Mouse (Mus musculus): Measurements from ENCODE around the gene Tmem184a. TPM values are rescaled to one million over a fixed set of nuclear protein-coding genes. Genes with fewer than 3 reads are reported as not detected.

Tmem184a gene
- 0.13 TPM for polyA plus RNA-seq (2012; fragmentation: generic; extraction: Trizol)
- long read RNA-seq, experiment 1, partial matches to known transcripts: 0 of 1 reads
- long read RNA-seq, experiment 1, other reads (novel, unspliced or antisense): 1 of 1 reads
- long read RNA-seq, experiment 2: 0 reads

DNA sequence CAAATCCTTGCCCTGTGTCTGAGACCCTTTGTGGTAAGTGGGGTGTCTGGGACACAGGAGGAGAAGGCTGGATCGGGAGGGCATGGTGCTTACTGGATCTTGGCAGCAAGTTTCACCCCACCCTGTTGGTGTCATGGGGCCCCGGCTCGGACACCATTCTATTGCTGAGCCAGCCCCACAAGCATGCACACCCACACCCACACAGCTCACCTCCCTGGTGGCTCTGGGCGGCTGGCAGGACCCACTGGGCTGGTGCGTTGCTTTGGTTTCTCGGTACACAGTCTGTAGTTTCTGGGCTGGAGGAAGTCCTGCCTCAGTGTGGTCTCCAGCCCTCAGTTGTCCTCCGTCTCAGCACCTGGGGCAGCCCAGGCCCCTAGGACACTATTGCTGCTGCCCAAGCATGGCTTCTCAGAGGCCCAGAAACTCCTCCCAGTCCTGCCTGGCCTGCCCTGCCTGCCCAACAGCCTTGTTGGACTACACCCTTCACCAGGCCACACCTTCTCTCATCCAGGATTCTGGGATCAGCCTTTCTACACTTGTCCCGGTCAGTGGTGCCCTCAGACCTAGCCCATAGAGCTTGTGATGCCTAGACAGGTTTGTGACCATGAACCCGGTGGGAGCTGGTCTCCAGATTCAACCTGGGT, at the start of gene Tmem184a:
Gene Tmem184a, minus strand, starts transcription at position 380 of the 644 bp plus-strand sequence.
- no peaks in the 10 kb centered on the region for H3K79me2 ChIP-seq (ENCODE audit: control insufficient read depth, insufficient read depth)
- no peaks in the 10 kb centered on the region for H3K79me3 ChIP-seq (ENCODE audit: low read depth)
- H3K4me3 ChIP-seq (ENCODE audit: insufficient read depth, poor library complexity, severe bottlenecking): no peak within 1 kb of the TSS
- TF ChIP-seq CEBPB (IDR thresholded peaks at IDR 0.05; ENCODE audit: low read depth) (no peak), CTCF (IDR thresholded peaks at IDR 0.05; ENCODE audit: control insufficient read depth, insufficient read depth, insufficient read length) (no peak), MYOG (IDR thresholded peaks at IDR 0.05; ENCODE audit: control insufficient read depth, extremely low read depth, insufficient read length) (no peak), MAX (IDR thresholded peaks at IDR 0.05) (no peak), USF1 (IDR thresholded peaks at IDR 0.05; ENCODE audit: low read depth) (no peak), FOSL1 (IDR thresholded peaks at IDR 0.05; ENCODE audit: insufficient read depth, low read length, poor library complexity, severe bottlenecking) (no peak), MYOD1 (IDR thresholded peaks at IDR 0.05; ENCODE audit: control insufficient read depth, insufficient read length, low read depth) (no peak)
- peaks cover 22% of the 10 kb centered on the region for H3K36me3 ChIP-seq (ENCODE audit: control insufficient read depth, insufficient read depth)
- no peaks in the 10 kb centered on the region for H3K27me3 ChIP-seq (ENCODE audit: control insufficient read depth, insufficient read depth, insufficient read length)
- H3ac ChIP-seq (ENCODE audit: control insufficient read depth, insufficient read length, low read depth): no peak within 1 kb of the TSS

GRCm38 (mm10) chr5:139862759-139863158, 43.0 kb upstream of the Tmem184a start:
- no peaks in the 10 kb centered on the region for H3K79me3 ChIP-seq (ENCODE audit: low read depth)
- no peak overlapping the region for H3K4me3 ChIP-seq (ENCODE audit: insufficient read depth, poor library complexity, severe bottlenecking)
- no peak overlapping the region for H3ac ChIP-seq (ENCODE audit: control insufficient read depth, insufficient read length, low read depth)
- TF ChIP-seq CEBPB (IDR thresholded peaks at IDR 0.05; ENCODE audit: low read depth): no peak
- TF ChIP-seq MYOG (IDR thresholded peaks at IDR 0.05; ENCODE audit: control insufficient read depth, extremely low read depth, insufficient read length): no peak
- no peak for TF ChIP-seq CTCF (IDR thresholded peaks at IDR 0.05; ENCODE audit: control insufficient read depth, insufficient read depth, insufficient read length)
- TF ChIP-seq USF1 (IDR thresholded peaks at IDR 0.05; ENCODE audit: low read depth): no peak
- no peaks in the 10 kb centered on the region for H3K79me2 ChIP-seq (ENCODE audit: control insufficient read depth, insufficient read depth)
- no peaks in the 10 kb centered on the region for H3K36me3 ChIP-seq (ENCODE audit: control insufficient read depth, insufficient read depth)
- H3K27me3 ChIP-seq (ENCODE audit: control insufficient read depth, insufficient read depth, insufficient read length): no peaks in the 10 kb centered on the region

GRCm38 (mm10) chr5:139860328-139861104, 40.8 kb upstream of the Tmem184a start:
- Histone ChIP-seq H3K79me2 (ENCODE audit: control insufficient read depth, insufficient read depth) (no peaks in the 10 kb centered on the region), H3K27me3 (ENCODE audit: control insufficient read depth, insufficient read depth, insufficient read length) (peaks cover 5% of the 10 kb centered on the region), H3K79me3 (ENCODE audit: low read depth) (no peaks in the 10 kb centered on the region), H3ac (ENCODE audit: control insufficient read depth, insufficient read length, low read depth) (no peak overlapping the region), H3K36me3 (ENCODE audit: control insufficient read depth, insufficient read depth) (no peaks in the 10 kb centered on the region), H3K4me3 (ENCODE audit: insufficient read depth, poor library complexity, severe bottlenecking) (no peak overlapping the region)
- no peak for TF ChIP-seq CEBPB (IDR thresholded peaks at IDR 0.05; ENCODE audit: low read depth)
- no peak for TF ChIP-seq MYOD1 (IDR thresholded peaks at IDR 0.05; ENCODE audit: control insufficient read depth, insufficient read length, low read depth)
- no peak for TF ChIP-seq MAX (IDR thresholded peaks at IDR 0.05)
- no peak for TF ChIP-seq MYOG (IDR thresholded peaks at IDR 0.05; ENCODE audit: control insufficient read depth, extremely low read depth, insufficient read length)
- no peak for TF ChIP-seq CTCF (IDR thresholded peaks at IDR 0.05; ENCODE audit: control insufficient read depth, insufficient read depth, insufficient read length)
- TF ChIP-seq FOSL1 (IDR thresholded peaks at IDR 0.05; ENCODE audit: insufficient read depth, low read length, poor library complexity, severe bottlenecking): no peak
- TF ChIP-seq USF1 (IDR thresholded peaks at IDR 0.05; ENCODE audit: low read depth): no peak

- peaks cover 6% of the 10 kb centered on the region for H3K27me3 ChIP-seq (ENCODE audit: control insufficient read depth, insufficient read depth, insufficient read length)
These were observed 30.1 kb upstream of the Tmem184a start for GRCm38 (mm10) chr5:139849626-139850320.

DNA sequence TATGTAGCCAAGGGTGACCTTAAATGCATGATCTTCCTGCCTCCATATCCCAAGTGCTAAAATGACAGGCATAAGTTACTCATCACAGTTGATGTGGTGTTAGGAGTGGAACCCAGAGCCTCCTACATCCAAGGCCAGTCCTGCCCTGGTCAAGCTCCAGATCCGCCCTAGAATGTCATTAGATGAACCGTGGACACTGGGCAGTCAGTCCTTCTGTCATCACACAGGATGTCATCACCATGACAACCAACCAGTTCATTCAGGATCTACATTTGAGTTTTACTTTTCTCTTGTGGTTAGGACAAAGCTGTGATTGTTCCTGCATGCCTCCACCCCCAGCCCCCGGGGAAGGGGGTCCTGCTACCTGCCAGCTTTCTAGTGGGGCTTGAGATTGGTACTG, 19.4 kb upstream of the Tmem184a start:
- Histone ChIP-seq H3ac (ENCODE audit: control insufficient read depth, insufficient read length, low read depth) (no peak overlapping the region), H3K27me3 (ENCODE audit: control insufficient read depth, insufficient read depth, insufficient read length) (peaks cover 15% of the 10 kb centered on the region), H3K4me3 (ENCODE audit: insufficient read depth, poor library complexity, severe bottlenecking) (no peak overlapping the region), H3K79me2 (ENCODE audit: control insufficient read depth, insufficient read depth) (no peaks in the 10 kb centered on the region), H3K36me3 (ENCODE audit: control insufficient read depth, insufficient read depth) (no peaks in the 10 kb centered on the region), H3K79me3 (ENCODE audit: low read depth) (no peaks in the 10 kb centered on the region)
- TF ChIP-seq CTCF (IDR thresholded peaks at IDR 0.05; ENCODE audit: control insufficient read depth, insufficient read depth, insufficient read length): no peak
- TF ChIP-seq MAX (IDR thresholded peaks at IDR 0.05): no peak
- no peak for TF ChIP-seq CEBPB (IDR thresholded peaks at IDR 0.05; ENCODE audit: low read depth)

More at GRCm38 (mm10) chr5:139849626-139850320, 30.1 kb upstream of the Tmem184a start:
- Histone ChIP-seq H3K79me3 (ENCODE audit: low read depth) (no peaks in the 10 kb centered on the region), H3K36me3 (ENCODE audit: control insufficient read depth, insufficient read depth) (no peaks in the 10 kb centered on the region), H3ac (ENCODE audit: control insufficient read depth, insufficient read length, low read depth) (no peak overlapping the region), H3K4me3 (ENCODE audit: insufficient read depth, poor library complexity, severe bottlenecking) (no peak overlapping the region), H3K79me2 (ENCODE audit: control insufficient read depth, insufficient read depth) (no peaks in the 10 kb centered on the region)
- no peak for TF ChIP-seq MAX (IDR thresholded peaks at IDR 0.05)
- TF ChIP-seq USF1 (IDR thresholded peaks at IDR 0.05; ENCODE audit: low read depth): no peak
- TF ChIP-seq FOSL1 (IDR thresholded peaks at IDR 0.05; ENCODE audit: insufficient read depth, low read length, poor library complexity, severe bottlenecking): no peak
- TF ChIP-seq MYOD1 (IDR thresholded peaks at IDR 0.05; ENCODE audit: control insufficient read depth, insufficient read length, low read depth): no peak
- TF ChIP-seq CEBPB (IDR thresholded peaks at IDR 0.05; ENCODE audit: low read depth): no peak
- TF ChIP-seq CTCF (IDR thresholded peaks at IDR 0.05; ENCODE audit: control insufficient read depth, insufficient read depth, insufficient read length): no peak
- no peak for TF ChIP-seq MYOG (IDR thresholded peaks at IDR 0.05; ENCODE audit: control insufficient read depth, extremely low read depth, insufficient read length)

Measured in C2C12 (cell line).